Mouse (Mus musculus) heart, postnatal 4 days (tissue): Measurements from ENCODE around the gene Ttc1. TPM values are rescaled to one million over a fixed set of nuclear protein-coding genes. Genes with fewer than 3 reads are reported as not detected.

Source experiments
- DNase-seq: peaks from one replicate; pipeline ENCODE4 v3.0.0; 2021
- total RNA-seq, 2 experiments: library from RNA; stranded (reverse); gene quantifications; 2 replicates each; pipeline ENCODE4 v1.2.3; 2021

The Ttc1 gene
- total RNA-seq, result 10 to 100 TPM; 40.4 to 43.5 TPM

GRCm38 (mm10) chr11:43747233-43748226 is at the start of gene Ttc1:
Gene Ttc1 (minus strand): TSS chr11:43748008.
- DNase-seq, result peak; percentile 98

- no peak for DNase-seq
These were observed 48.2 kb upstream of the Ttc1 start for GRCm38 (mm10) chr11:43795992-43796391.

GRCm38 (mm10) chr11:43790446-43790845 is 42.6 kb upstream of the Ttc1 start:
- peak; percentile 37 for DNase-seq

GRCm38 (mm10) chr11:43783772-43784171 is 36.0 kb upstream of the Ttc1 start:
- DNase-seq, result peak; percentile 89

GRCm38 (mm10) chr11:43783106-43783505 is 35.3 kb upstream of the Ttc1 start:
- no peak for DNase-seq

- no peak for DNase-seq
These were observed 31.7 kb upstream of the Ttc1 start for GRCm38 (mm10) chr11:43779551-43779950.

- DNase-seq, result no peak
These were observed 28.5 kb upstream of the Ttc1 start for GRCm38 (mm10) chr11:43776324-43776694.

- peak; percentile 41 for DNase-seq
These were observed 27.9 kb upstream of the Ttc1 start for GRCm38 (mm10) chr11:43775469-43776323.

- peak; percentile 17 for DNase-seq
These were observed 25.9 kb upstream of the Ttc1 start for GRCm38 (mm10) chr11:43773725-43774124.

DNA sequence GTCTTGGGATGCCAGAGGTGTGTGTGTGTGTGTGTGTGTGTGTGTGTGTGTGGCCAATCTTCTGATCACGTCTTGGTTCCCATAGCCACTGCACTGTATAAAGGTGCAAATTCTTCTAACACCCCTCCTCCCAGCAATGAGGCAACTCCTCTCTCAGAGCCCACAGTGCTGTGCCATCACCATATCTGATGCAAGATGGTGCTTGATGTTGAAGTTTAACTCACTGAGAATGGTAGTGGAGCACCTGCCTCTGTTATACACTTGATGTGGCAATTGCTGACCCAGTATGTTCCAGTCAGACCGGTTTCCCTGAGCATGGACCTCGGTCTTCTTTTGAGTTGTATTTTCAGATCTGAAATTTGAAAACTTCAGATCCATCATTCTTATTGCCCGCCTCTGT is 22.3 kb upstream of the Ttc1 start:
- DNase-seq, result no peak

GRCm38 (mm10) chr11:43767749-43768148 is 19.9 kb upstream of the Ttc1 start:
- no peak for DNase-seq

DNA sequence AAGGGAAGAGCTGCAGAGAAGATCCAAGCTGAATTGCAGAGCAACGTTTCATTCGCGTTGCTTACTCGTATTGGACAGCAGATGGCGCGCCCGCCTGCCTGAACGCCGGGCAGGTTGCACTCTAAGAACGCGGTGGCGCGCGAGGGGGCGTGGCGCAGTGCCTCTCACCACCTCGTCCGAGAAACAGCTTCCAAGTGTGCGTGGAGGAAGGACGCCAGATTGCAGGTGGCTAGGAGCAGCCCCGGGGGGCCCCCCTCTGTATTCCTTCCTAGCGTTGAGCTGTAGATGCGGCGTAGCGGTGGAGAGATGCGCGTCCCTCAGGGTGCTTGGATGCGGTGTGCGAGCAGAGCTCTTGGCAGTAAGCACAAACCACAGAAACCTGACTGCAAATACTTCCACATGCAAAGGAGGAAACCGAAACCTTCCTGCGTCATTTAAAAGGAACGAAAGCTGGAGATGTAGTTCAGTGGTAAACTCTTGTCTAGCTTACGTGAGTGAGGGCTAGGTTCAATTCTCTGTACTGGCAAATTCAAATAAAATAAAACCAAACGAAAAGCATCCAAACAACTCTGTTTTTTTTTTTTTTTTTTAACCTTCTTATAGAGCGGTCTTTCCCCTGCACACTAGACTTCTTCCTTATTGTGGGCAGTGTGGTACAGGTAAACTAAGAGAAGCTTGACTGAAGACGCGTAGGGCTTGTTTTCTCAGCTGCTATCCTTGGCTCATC is 19.3 kb upstream of the Ttc1 start:
- DNase-seq, result peak; percentile 84

- DNase-seq, result peak; percentile 43
These were observed 10.6 kb upstream of the Ttc1 start for GRCm38 (mm10) chr11:43758436-43758835.

DNA sequence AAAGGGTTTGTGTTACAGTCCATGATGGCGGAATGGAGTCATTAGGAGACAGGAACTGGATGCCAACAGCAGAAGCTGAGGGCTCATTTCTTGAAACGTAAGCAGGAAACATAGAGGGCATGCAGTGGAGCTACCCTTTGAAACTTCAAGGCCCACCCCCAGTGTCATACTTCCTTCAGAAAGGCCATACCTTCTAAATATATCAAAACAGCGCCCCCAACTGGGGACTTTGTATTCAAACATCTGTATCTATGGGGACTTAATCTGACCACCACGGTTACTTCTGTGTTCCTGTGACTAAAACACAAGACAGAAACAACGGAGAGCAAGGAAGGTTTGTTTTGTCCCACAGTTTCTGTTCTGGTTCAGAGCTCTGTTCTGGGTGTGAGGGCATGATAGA is 7.6 kb upstream of the Ttc1 start:
- DNase-seq, result no peak

GRCm38 (mm10) chr11:43754568-43754967 is 6.8 kb upstream of the Ttc1 start:
- DNase-seq, result no peak

DNA sequence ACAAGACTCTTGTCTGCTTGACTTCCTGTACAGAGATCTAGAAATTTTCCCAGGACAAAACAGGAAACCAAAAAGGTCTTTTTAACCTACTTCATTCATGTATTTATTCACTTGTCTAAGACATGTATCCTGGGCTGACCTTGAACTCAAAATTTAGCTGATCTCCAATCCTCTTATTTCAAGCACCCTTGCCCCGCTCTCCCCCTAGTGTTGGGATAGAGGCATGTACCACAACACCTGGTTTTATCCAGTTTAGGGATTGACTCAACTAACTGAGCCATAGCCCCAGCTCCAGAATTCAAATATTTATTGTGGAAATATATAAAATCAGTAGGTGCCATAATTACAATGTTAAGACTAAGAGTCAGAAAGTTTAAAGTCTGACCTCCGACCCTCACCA is 3.7 kb upstream of the Ttc1 start:
- no peak for DNase-seq

DNA sequence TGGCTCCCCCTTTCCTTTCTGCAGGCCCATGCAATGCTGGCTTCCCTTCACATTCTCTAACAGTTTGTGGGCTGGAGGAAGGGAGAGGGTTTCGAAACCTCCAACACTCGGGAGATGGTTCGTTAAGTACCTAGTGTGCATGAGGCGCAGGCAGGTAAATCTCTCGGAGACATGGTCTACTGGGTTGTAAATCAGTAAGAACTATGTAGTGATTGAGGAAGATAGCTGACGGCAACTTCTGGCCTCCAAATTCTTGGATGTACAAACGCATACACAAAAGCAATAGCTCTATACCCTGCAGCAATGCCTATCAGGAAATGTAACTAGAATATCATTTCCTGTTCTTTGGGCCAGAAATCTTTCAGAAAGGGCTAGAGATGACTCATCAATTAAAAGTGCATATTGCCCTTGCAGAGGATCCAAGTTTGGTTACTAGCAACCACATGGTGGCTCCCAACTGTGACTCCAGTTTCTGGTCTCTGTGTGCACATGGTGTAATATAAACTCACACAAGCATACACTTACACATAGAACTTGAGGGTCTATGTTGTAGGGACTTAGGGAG is 19.0 kb downstream of the Ttc1 start:
- DNase-seq, result no peak

DNA sequence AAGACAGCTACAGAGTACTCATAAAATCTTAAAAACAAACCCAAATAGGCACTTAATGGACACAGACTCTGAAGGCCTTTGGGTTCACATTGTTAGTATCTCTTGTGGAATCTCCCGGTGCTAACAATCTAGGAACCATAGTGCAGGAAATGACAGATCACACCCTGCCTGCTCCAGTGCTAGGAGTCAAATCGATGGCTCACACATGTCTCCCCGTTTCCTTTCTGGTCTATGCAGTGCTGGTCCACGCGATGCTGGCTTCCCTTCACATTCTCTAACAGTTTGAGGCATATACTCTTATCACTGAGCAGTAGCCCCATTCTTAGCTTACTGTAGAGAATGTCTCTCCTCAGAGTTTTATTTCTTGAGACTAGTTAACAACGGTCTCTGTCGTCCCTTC is 20.0 kb downstream of the Ttc1 start:
- DNase-seq, result no peak

- DNase-seq, result no peak
These were observed 24.4 kb downstream of the Ttc1 start for GRCm38 (mm10) chr11:43723411-43723810.

DNA sequence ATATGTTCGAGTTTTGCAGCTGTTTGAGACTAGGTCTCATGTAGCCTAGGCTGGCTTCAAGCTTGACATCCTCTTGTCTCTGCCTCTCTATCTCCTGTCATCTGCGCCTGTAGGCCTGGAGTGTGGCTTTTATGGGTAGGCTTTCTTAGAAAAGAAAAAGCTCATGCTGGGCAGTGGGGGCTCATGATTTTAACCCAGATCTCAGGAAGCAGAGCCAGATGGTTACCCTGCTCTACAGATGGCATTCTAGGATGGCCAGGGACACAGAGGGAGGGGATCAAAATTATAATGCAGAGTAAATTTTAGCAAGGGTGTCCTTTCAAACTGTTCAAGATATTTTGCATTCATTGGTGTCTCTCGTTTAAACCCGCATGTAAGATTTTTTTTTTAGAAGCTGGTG is 35.6 kb downstream of the Ttc1 start:
- no peak for DNase-seq

DNA sequence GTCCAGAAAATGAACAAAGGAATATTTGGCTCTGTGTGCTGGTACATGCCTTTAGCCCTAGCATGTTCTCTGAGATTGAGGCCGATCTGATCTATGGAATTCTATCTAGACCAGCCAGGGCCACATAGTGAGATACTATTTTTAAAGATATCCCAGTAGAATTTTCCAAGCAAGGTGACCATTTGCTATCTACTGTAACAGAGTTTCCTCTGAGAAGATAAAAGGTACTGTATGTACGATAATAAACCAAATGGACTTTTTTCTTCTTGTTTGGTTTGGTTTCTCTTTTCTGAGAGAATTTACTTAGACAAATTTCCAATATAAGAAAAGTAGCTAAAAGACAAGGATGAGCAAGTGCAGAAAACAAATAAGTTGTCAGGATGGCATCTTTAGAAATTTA is 39.4 kb downstream of the Ttc1 start:
- no peak for DNase-seq

DNA sequence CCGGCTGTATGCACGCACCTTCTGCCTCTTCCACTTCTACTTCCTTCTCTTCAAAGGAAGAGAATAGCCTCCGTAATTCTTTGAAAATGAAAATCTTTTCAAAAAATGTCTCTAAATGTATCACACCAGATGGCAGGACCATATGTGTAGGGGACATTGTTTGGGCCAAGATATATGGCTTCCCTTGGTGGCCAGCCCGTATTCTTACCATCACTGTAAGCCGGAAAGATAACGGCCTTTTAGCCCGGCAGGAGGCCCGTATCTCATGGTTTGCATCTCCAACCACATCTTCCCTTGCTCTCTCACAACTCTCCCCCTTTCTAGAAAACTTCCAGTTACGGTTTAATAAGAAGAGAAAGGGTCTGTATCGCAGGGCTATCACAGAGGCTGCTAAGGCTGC is 42.1 kb downstream of the Ttc1 start:
- no peak for DNase-seq
